Mouse (Mus musculus): Measurements from ENCODE around the gene Gm44790. TPM values are rescaled to one million over a fixed set of nuclear protein-coding genes. Genes with fewer than 3 reads are reported as not detected.
A peak's percentile ranks its signal among the peaks of the same experiment; 100 is the strongest.

Gene Gm44790
- polyA plus RNA-seq, 1 experiment from 2014 or later, result 0.43 TPM

- Histone ChIP-seq H3K9ac (no peak overlapping the region), H3K4me2 (peak overlapping the region; percentile 62), H3K4me1 (peaks cover 19% of the 10 kb centered on the region), H3K9me3 (replicated peaks) (no peaks in the 10 kb centered on the region), H3K36me3 (peaks cover 27% of the 10 kb centered on the region), H3K4me3 (replicated peaks) (no peak overlapping the region), H3K27ac (no peak overlapping the region), H3K27me3 (no peaks in the 10 kb centered on the region)
- ATAC-seq (replicated peaks; ENCODE audit: low FRiP score), result no peak
Observed at GRCm38 (mm10) chr6:86406306-86406705, 20.2 kb upstream of the Gm44790 start.

DNA sequence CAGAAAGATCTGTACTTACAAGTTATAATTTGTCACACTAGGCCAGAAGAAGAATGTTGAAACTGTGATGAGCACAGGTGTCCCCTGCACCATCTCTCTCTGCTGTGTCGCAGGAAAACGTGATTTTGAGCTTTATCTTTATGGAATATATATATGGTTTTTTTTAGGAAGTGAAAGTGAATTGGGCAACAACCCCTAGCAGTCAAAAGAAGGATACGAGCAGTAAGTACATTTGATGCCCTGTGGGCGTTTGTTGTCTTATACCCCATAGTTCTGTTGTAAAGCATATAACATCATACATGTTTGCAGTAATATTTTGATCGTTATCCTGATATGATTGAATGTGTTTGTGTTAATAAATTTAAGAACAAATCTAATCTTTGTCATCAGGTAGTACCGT lies 7.7 kb upstream of the Gm44790 start:
- H3K27ac ChIP-seq, result no peak overlapping the region
- no peaks in the 10 kb centered on the region for H3K9me3 ChIP-seq (replicated peaks)
- no peak for ATAC-seq (replicated peaks; ENCODE audit: low FRiP score)
- no peak overlapping the region for H3K4me2 ChIP-seq
- H3K4me3 ChIP-seq (replicated peaks), result no peak overlapping the region
- peaks cover 90% of the 10 kb centered on the region for H3K36me3 ChIP-seq
- 95% methylated on average over 6 of the region's 6 CpGs for WGBS
- no peak overlapping the region for H3K9ac ChIP-seq
- H3K27me3 ChIP-seq, result no peaks in the 10 kb centered on the region
- H3K4me1 ChIP-seq, result no peaks in the 10 kb centered on the region

GRCm38 (mm10) chr6:86419239-86419638 lies 7.2 kb upstream of the Gm44790 start:
- 89% methylated on average over 3 of the region's 3 CpGs for WGBS
- H3K4me1 ChIP-seq, result no peaks in the 10 kb centered on the region
- no peak overlapping the region for H3K27ac ChIP-seq
- H3K9ac ChIP-seq, result no peak overlapping the region
- no peak for ATAC-seq (replicated peaks; ENCODE audit: low FRiP score)
- no peaks in the 10 kb centered on the region for H3K9me3 ChIP-seq (replicated peaks)
- H3K27me3 ChIP-seq, result no peaks in the 10 kb centered on the region
- peaks cover 87% of the 10 kb centered on the region for H3K36me3 ChIP-seq
- no peak overlapping the region for H3K4me2 ChIP-seq
- H3K4me3 ChIP-seq (replicated peaks), result no peak overlapping the region

- Histone ChIP-seq H3K4me3 (replicated peaks) (no peak overlapping the region), H3K27ac (no peak overlapping the region), H3K4me1 (no peaks in the 10 kb centered on the region), H3K27me3 (no peaks in the 10 kb centered on the region), H3K9me3 (replicated peaks) (no peaks in the 10 kb centered on the region), H3K9ac (no peak overlapping the region), H3K4me2 (no peak overlapping the region), H3K36me3 (peaks cover 87% of the 10 kb centered on the region)
- 79% methylated on average over 6 of the region's 6 CpGs for WGBS
- ATAC-seq (replicated peaks; ENCODE audit: low FRiP score), result no peak
Observed at GRCm38 (mm10) chr6:86420491-86420890, 6.0 kb upstream of the Gm44790 start.

DNA sequence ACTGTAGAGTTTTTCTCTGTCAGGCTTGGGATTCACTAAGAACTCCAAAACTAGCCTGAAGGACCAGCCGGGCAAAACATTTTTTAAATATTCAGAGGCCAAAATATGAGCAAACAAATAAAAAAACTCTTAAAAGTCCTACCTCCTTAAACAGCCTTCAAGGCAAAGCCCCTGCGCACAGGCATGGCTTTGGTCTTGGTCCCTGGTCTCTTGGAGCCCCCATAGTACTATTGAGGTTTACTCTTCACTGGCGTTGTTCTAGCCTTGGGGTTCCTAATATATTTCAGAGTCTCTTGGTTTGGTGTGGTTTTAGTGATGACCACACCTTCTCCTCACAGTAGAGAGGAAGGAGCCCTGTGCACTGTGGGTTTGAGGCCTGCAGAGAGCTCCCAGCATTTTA lies 5.1 kb downstream of the Gm44790 start:
- H3K4me1 ChIP-seq, result no peaks in the 10 kb centered on the region
- H3K27me3 ChIP-seq, result no peaks in the 10 kb centered on the region
- H3K4me2 ChIP-seq, result no peak overlapping the region
- H3K27ac ChIP-seq, result no peak overlapping the region
- ATAC-seq (replicated peaks; ENCODE audit: low FRiP score), result no peak
- 93% methylated on average over 3 of the region's 3 CpGs for WGBS
- no peak overlapping the region for H3K9ac ChIP-seq
- no peaks in the 10 kb centered on the region for H3K9me3 ChIP-seq (replicated peaks)
- no peak overlapping the region for H3K4me3 ChIP-seq (replicated peaks)
- H3K36me3 ChIP-seq, result peaks cover 91% of the 10 kb centered on the region

- Histone ChIP-seq H3K27ac (no peak overlapping the region), H3K9ac (no peak overlapping the region), H3K9me3 (replicated peaks) (no peaks in the 10 kb centered on the region), H3K4me1 (no peaks in the 10 kb centered on the region), H3K4me3 (replicated peaks) (no peak overlapping the region), H3K4me2 (no peak overlapping the region), H3K36me3 (peaks cover 73% of the 10 kb centered on the region), H3K27me3 (no peaks in the 10 kb centered on the region)
- no peak for ATAC-seq (replicated peaks; ENCODE audit: low FRiP score)
- 93% methylated on average over 1 of the region's 1 CpGs for WGBS
Observed at GRCm38 (mm10) chr6:86433696-86434095, 7.2 kb downstream of the Gm44790 start.

DNA sequence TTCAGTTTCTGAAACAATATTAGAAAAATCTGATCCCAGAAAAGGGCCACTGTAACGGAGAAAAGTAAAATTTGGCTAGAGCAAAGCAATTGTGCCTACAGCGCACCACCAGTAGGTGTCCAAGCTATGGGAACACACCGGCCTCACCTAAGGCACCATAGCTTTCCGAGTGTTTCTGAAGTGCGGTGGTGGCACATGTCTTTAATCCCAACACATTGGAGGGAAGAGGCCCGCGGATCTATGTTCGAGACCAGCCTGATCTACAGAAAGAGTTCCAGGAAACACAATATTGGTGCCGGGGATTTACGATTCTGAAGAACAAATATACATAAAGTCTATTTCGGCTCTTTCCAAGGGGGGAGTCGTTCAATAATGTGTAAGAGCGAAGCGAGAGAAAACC lies 11.3 kb downstream of the Gm44790 start:
- peaks cover 10% of the 10 kb centered on the region for H3K4me1 ChIP-seq
- peak overlapping the region; percentile 84 for H3K9ac ChIP-seq
- H3K36me3 ChIP-seq, result peaks cover 52% of the 10 kb centered on the region
- no peaks in the 10 kb centered on the region for H3K9me3 ChIP-seq (replicated peaks)
- WGBS, result 2% methylated on average over 14 of the region's 14 CpGs
- peak; percentile 68 for ATAC-seq (replicated peaks; ENCODE audit: low FRiP score)
- no peaks in the 10 kb centered on the region for H3K27me3 ChIP-seq
- H3K4me3 ChIP-seq (replicated peaks), result peak overlapping the region; percentile 82
- H3K27ac ChIP-seq, result peak overlapping the region; percentile 97
- H3K4me2 ChIP-seq, result peak overlapping the region; percentile 82

GRCm38 (mm10) chr6:86438272-86439118 lies 12.0 kb downstream of the Gm44790 start, which contains the start of gene C87436:
Gene C87436 (plus strand): TSS chr6:86438374.
- Histone ChIP-seq H3K9me3 (replicated peaks) (no peaks in the 10 kb centered on the region), H3K27me3 (no peaks in the 10 kb centered on the region), H3K4me3 (replicated peaks) (peak within 1 kb of the TSS; percentile 82), H3K36me3 (peaks cover 52% of the 10 kb centered on the region), H3K27ac (peak within 1 kb of the TSS; percentile 97), H3K9ac (peak within 1 kb of the TSS; percentile 84), H3K4me1 (peaks cover 10% of the 10 kb centered on the region), H3K4me2 (peak within 1 kb of the TSS; percentile 82)
- ATAC-seq (replicated peaks; ENCODE audit: low FRiP score), result peak; percentile 94
- WGBS, result under 1% methylated on average over 59 of the region's 59 CpGs

DNA sequence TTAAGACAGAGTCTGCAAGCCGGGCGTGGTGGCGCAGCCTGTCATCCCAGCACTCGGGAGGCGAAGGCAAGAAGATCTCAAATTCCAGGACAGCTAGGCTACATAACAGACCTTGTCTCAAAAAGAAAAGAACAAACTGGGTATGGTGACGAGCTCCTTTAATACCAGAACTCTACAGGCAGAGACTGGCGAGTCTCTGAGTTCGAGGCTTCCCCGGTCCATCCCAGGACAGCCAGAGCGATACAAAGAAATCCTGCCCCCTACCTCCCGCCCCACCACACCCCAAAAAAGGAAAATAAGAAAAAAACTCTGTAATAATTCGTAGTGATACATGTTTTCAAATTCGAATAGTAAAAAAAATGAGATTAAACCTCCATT lies 12.7 kb downstream of the Gm44790 start:
- ATAC-seq (replicated peaks; ENCODE audit: low FRiP score), result 0 out of 2 replicates have a peak, but pooled peaks have one; percentile 1
- Histone ChIP-seq H3K9ac (peak overlapping the region; percentile 84), H3K4me1 (peaks cover 10% of the 10 kb centered on the region), H3K4me3 (replicated peaks) (peak overlapping the region; percentile 82), H3K36me3 (peaks cover 53% of the 10 kb centered on the region), H3K27me3 (no peaks in the 10 kb centered on the region), H3K9me3 (replicated peaks) (no peaks in the 10 kb centered on the region), H3K27ac (peak overlapping the region; percentile 97), H3K4me2 (peak overlapping the region; percentile 82)
- WGBS, result 4% methylated on average over 13 of the region's 13 CpGs

- Histone ChIP-seq H3K4me1 (peaks cover 10% of the 10 kb centered on the region), H3K27me3 (no peaks in the 10 kb centered on the region), H3K4me3 (replicated peaks) (peak overlapping the region; percentile 82), H3K4me2 (peak overlapping the region; percentile 82), H3K36me3 (peaks cover 53% of the 10 kb centered on the region), H3K27ac (peak overlapping the region; percentile 97; the same call in 1 of the 2 replicates), H3K9ac (peak overlapping the region; percentile 84; the same call in 1 of the 2 replicates), H3K9me3 (replicated peaks) (no peaks in the 10 kb centered on the region)
- ATAC-seq (replicated peaks; ENCODE audit: low FRiP score), result no peak
- WGBS, result 89% methylated on average over 1 of the region's 1 CpGs
Observed at GRCm38 (mm10) chr6:86439531-86439930, 13.1 kb downstream of the Gm44790 start.

GRCm38 (mm10) chr6:86441571-86441970 lies 15.1 kb downstream of the Gm44790 start:
- H3K27me3 ChIP-seq, result no peaks in the 10 kb centered on the region
- no peak overlapping the region for H3K4me2 ChIP-seq
- no peak overlapping the region for H3K9ac ChIP-seq
- no peak for ATAC-seq (replicated peaks; ENCODE audit: low FRiP score)
- H3K9me3 ChIP-seq (replicated peaks), result no peaks in the 10 kb centered on the region
- peaks cover 10% of the 10 kb centered on the region for H3K4me1 ChIP-seq
- WGBS, result 95% methylated on average over 10 of the region's 10 CpGs
- peaks cover 48% of the 10 kb centered on the region for H3K36me3 ChIP-seq
- H3K4me3 ChIP-seq (replicated peaks), result no peak overlapping the region
- no peak overlapping the region for H3K27ac ChIP-seq

DNA sequence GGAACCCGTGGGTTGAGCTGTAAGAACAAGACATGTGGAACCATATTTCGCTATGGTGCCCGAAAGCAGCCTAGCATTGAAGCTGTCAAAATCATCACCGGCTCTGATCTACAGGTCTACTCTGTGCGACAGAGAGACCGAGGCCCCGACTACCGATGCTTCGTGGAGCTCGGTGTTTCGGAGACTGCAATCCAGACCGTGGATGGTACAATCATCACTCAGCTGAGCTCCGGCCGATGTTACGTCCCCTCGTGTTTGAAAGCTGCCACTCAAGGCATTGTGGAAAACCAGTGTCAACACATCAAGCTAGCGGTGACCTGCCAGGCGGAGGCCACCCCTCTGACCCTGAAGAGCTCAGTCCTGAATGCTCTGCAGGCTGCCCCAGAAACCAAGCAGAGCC lies 19.1 kb downstream of the Gm44790 start:
- H3K36me3 ChIP-seq, result peaks cover 77% of the 10 kb centered on the region
- no peak overlapping the region for H3K4me3 ChIP-seq (replicated peaks)
- no peak overlapping the region for H3K27ac ChIP-seq
- no peak overlapping the region for H3K4me2 ChIP-seq
- H3K9ac ChIP-seq, result no peak overlapping the region
- no peaks in the 10 kb centered on the region for H3K4me1 ChIP-seq
- 94% methylated on average over 18 of the region's 18 CpGs for WGBS
- H3K9me3 ChIP-seq (replicated peaks), result no peaks in the 10 kb centered on the region
- no peaks in the 10 kb centered on the region for H3K27me3 ChIP-seq
- ATAC-seq (replicated peaks; ENCODE audit: low FRiP score), result no peak
